8 mouse cellular contexts compared by ENCODE assay signal in the genomic region with DNA sequence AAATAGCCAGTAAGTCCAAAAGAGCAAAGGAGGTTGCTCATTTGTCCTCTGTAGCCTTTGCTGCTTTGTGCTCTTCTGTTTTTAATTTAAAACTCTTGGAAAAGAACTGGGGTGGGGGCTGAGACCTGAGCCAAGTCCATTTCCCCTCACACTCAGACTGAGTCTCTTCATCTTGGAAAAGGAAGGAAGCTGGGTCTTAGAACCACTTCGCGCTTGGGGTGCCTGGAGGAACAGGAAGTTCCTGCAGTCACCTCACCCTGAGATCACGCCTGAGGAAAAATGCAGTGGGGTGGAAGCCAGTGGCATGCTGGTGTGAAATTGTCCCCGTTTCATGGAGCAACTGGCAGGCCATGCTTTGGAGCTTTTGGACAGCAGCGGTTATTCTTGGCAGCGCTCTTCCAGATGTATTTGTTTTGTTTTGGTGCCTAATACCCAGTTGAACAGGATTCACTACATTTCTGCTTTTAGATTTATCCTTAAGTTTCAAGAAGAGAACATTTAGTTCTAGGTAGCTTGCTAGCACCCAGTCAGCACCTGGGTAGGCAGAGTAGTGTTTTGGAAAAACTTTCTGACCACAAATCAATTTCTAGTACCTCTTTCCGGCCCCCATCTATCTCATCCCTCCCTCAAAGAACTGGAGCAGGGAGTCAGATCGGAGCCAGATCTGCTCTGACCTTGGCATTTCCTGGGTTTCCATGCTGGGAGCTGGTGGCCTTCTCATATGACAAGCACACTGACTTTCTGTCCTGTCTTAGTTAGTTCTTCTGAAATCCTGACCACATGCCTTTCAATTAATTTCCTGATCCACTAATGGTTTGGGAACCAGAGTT. TPM values are rescaled to one million over a fixed set of nuclear protein-coding genes. Genes with fewer than 3 reads are reported as not detected.
DNase-seq lines count a peak whose midpoint lies in the region; ATAC-seq and TF ChIP-seq lines count a peak whose summit lies in the region.

No protein-coding gene starts in this region.

- 70% methylated on average over 8 of the region's 8 CpGs for WGBS in forebrain, embryonic 10.5 days
- WGBS in forebrain, postnatal 0 days = 78% methylated on average over 8 of the region's 8 CpGs
- WGBS in embryonic facial prominence, embryonic 10.5 days = 47% methylated on average over 8 of the region's 8 CpGs
- WGBS in heart, postnatal 0 days = 37% methylated on average over 8 of the region's 8 CpGs
- 30% methylated on average over 8 of the region's 8 CpGs for WGBS in limb, embryonic 11.5 days

- H3K36me3 ChIP-seq in forebrain, embryonic 10.5 days (replicated peaks) = peaks cover 22% of the 10 kb centered on the region
- no peaks in the 10 kb centered on the region for H3K36me3 ChIP-seq in forebrain, postnatal 0 days (ENCODE audit: insufficient read depth)
- peaks cover 16% of the 10 kb centered on the region for H3K36me3 ChIP-seq in embryonic facial prominence, embryonic 10.5 days (replicated peaks)
- H3K36me3 ChIP-seq in heart, postnatal 0 days (replicated peaks; ENCODE audit: control insufficient read depth, insufficient read depth, low read length) = no peaks in the 10 kb centered on the region
- no peaks in the 10 kb centered on the region for H3K36me3 ChIP-seq in limb, embryonic 11.5 days (ENCODE audit: control insufficient read depth, insufficient read depth, low read length)

- no peak for TF ChIP-seq EP300 in heart, postnatal 0 days (IDR thresholded peaks at IDR 0.05; ENCODE audit: low read depth)

- TF ChIP-seq CTCF in forebrain, postnatal 0 days (IDR thresholded peaks at IDR 0.05; ENCODE audit: low read depth) = no peak
- no peak for TF ChIP-seq CTCF in heart, postnatal 0 days (IDR thresholded peaks at IDR 0.05; ENCODE audit: low read depth)

- no peak for DNase-seq in forebrain, embryonic 10.5 days (ENCODE audit: extremely low spot score, low spot score)
- no peak for DNase-seq in forebrain, postnatal 0 days
- DNase-seq in embryonic facial prominence, embryonic 10.5 days (ENCODE audit: low spot score) = peak; percentile 19
- peak; percentile 58 for DNase-seq in heart, postnatal 0 days (ENCODE audit: low spot score)
- DNase-seq in limb, embryonic 11.5 days (ENCODE audit: low spot score) = no peak
- no peak for DNase-seq in urinary bladder, adult 2 months (ENCODE audit: low spot score)
- no peak for DNase-seq in testis, postnatal 10 days (ENCODE audit: low spot score)

- peaks cover 11% of the 10 kb centered on the region for H3K9me3 ChIP-seq in forebrain, embryonic 10.5 days
- H3K9me3 ChIP-seq in forebrain, postnatal 0 days (ENCODE audit: low read length) = 0 out of 2 replicates have a peak, but pooled peaks cover 3% of the 10 kb centered on the region
- H3K9me3 ChIP-seq in embryonic facial prominence, embryonic 10.5 days = peaks cover 10% of the 10 kb centered on the region
- H3K9me3 ChIP-seq in heart, postnatal 0 days (replicated peaks; ENCODE audit: control insufficient read depth, low read length) = 0 out of 2 replicates have a peak, but pooled peaks cover 3% of the 10 kb centered on the region
- no peaks in the 10 kb centered on the region; the same call in 1 of the 2 replicates for H3K9me3 ChIP-seq in limb, embryonic 11.5 days (ENCODE audit: control insufficient read depth, low read length)

- no peaks in the 10 kb centered on the region for H3K27me3 ChIP-seq in forebrain, embryonic 10.5 days (ENCODE audit: poor library complexity, severe bottlenecking)
- H3K27me3 ChIP-seq in forebrain, postnatal 0 days (ENCODE audit: insufficient read depth, low read length) = no peaks in the 10 kb centered on the region
- H3K27me3 ChIP-seq in embryonic facial prominence, embryonic 10.5 days (replicated peaks; ENCODE audit: low read depth, poor library complexity, severe bottlenecking) = no peaks in the 10 kb centered on the region
- H3K27me3 ChIP-seq in heart, postnatal 0 days (ENCODE audit: control insufficient read depth, insufficient read depth, low read length) = no peaks in the 10 kb centered on the region
- no peaks in the 10 kb centered on the region for H3K27me3 ChIP-seq in limb, embryonic 11.5 days (ENCODE audit: control insufficient read depth, insufficient read depth, low read length)

- no peak overlapping the region for H3K4me3 ChIP-seq in forebrain, embryonic 10.5 days
- H3K4me3 ChIP-seq in forebrain, postnatal 0 days (ENCODE audit: low read depth, low read length) = no peak overlapping the region
- H3K4me3 ChIP-seq in embryonic facial prominence, embryonic 10.5 days = no peak overlapping the region; the same call in 1 of the 2 replicates
- H3K4me3 ChIP-seq in heart, postnatal 0 days (ENCODE audit: low read depth, low read length) = no peak overlapping the region
- no peak overlapping the region for H3K4me3 ChIP-seq in limb, embryonic 11.5 days (ENCODE audit: low read depth, low read length)

- ATAC-seq in forebrain, postnatal 0 days = no peak
- ATAC-seq in heart, postnatal 0 days (ENCODE audit: insufficient read depth, low read depth) = no peak
- ATAC-seq in limb, embryonic 11.5 days (ENCODE audit: insufficient number of reproducible peaks, low FRiP score, low TSS enrichment, low read depth) = no peak
- ATAC-seq in CD4-positive, CD25-positive, alpha-beta regulatory T cell, adult 4 months = no peak

- peaks cover 46% of the 10 kb centered on the region for H3K4me1 ChIP-seq in forebrain, embryonic 10.5 days
- H3K4me1 ChIP-seq in forebrain, postnatal 0 days (ENCODE audit: insufficient read depth) = no peaks in the 10 kb centered on the region
- peaks cover 49% of the 10 kb centered on the region for H3K4me1 ChIP-seq in embryonic facial prominence, embryonic 10.5 days
- peaks cover 34% of the 10 kb centered on the region for H3K4me1 ChIP-seq in heart, postnatal 0 days (ENCODE audit: control insufficient read depth, insufficient read depth)
- H3K4me1 ChIP-seq in limb, embryonic 11.5 days (ENCODE audit: control insufficient read depth, insufficient read depth, low read length) = peaks cover 31% of the 10 kb centered on the region

- H3K27ac ChIP-seq in forebrain, embryonic 10.5 days = peak overlapping the region; percentile 56
- H3K27ac ChIP-seq in forebrain, postnatal 0 days (ENCODE audit: low read depth, low read length) = no peak overlapping the region
- peak overlapping the region; percentile 59 for H3K27ac ChIP-seq in embryonic facial prominence, embryonic 10.5 days (replicated peaks)
- peak overlapping the region; percentile 80 for H3K27ac ChIP-seq in heart, postnatal 0 days (ENCODE audit: low read depth)
- peak overlapping the region; percentile 30; the same call in 1 of the 2 replicates for H3K27ac ChIP-seq in limb, embryonic 11.5 days (replicated peaks; ENCODE audit: low read depth, low read length)

- no peak overlapping the region for H3K4me2 ChIP-seq in forebrain, postnatal 0 days (ENCODE audit: low read depth)
- H3K4me2 ChIP-seq in heart, postnatal 0 days (ENCODE audit: low read depth, low read length) = peak overlapping the region; percentile 24
- no peak overlapping the region for H3K4me2 ChIP-seq in limb, embryonic 11.5 days (ENCODE audit: low read depth, severe bottlenecking)

- no peak overlapping the region for H3K9ac ChIP-seq in forebrain, postnatal 0 days
- H3K9ac ChIP-seq in heart, postnatal 0 days (replicated peaks; ENCODE audit: low read depth, low read length) = no peak overlapping the region
- no peak overlapping the region for H3K9ac ChIP-seq in limb, embryonic 11.5 days (ENCODE audit: low read length)

RNA-seq across cellular contexts. Expression of gene Wdfy2, which starts 7.7 kb away (rescaled TPM):
- 15.5 TPM in 2 replicates for polyA plus RNA-seq in forebrain, embryonic 10.5 days (2016; fragmentation: Nextera tagmentation; extraction: Ambion mirVana)
- 14.6 and 18.4 TPM in 2 replicates for total RNA-seq in forebrain, postnatal 0 days (2014; rRNA removed)
- polyA plus RNA-seq in forebrain, postnatal 0 days (2015; fragmentation: Nextera tagmentation; extraction: Ambion mirVana) = 2.4 and 3.6 TPM in 2 replicates
- 13.6 and 16.0 TPM in 2 replicates for polyA plus RNA-seq in embryonic facial prominence, embryonic 10.5 days (2016; fragmentation: Nextera tagmentation; extraction: Ambion mirVana)
- 10.5 and 11.8 TPM in 2 replicates for total RNA-seq in heart, postnatal 0 days (2014; rRNA removed; ENCODE audit: low replicate concordance)
- 1.7 and 1.8 TPM in 2 replicates for polyA plus RNA-seq in heart, postnatal 0 days (2015; fragmentation: Nextera tagmentation; extraction: Ambion mirVana)
- 12.0 and 13.7 TPM in 2 replicates for polyA plus RNA-seq in limb, embryonic 11.5 days (2014; fragmentation: Nextera tagmentation; extraction: Ambion mirVana)
- 7.5 and 9.8 TPM in 2 replicates for polyA plus RNA-seq in urinary bladder, adult 2 months (2012; rRNA removed)
- polyA plus RNA-seq in CD4-positive, CD25-positive, alpha-beta regulatory T cell, adult 4 months (2017; shearing (Covaris generic)) = 1 to 10 TPM; 4.5 to 6.2 TPM

Comparison
In these comparisons a context has a peak if more than half of its experiments do, and no peak if none do; other contexts are left out.
1. DNase-seq: peak in embryonic facial prominence, embryonic 10.5 days (single experiment) and heart, postnatal 0 days (single experiment); none in forebrain, embryonic 10.5 days (single experiment), forebrain, postnatal 0 days (single experiment), limb, embryonic 11.5 days (single experiment), urinary bladder, adult 2 months (single experiment) and testis, postnatal 10 days (single experiment).